Mouse (Mus musculus): ENCODE data around the gene Cuedc1. TPM values are rescaled to one million over a fixed set of nuclear protein-coding genes. Genes with fewer than 3 reads are reported as not detected.

The Cuedc1 gene
- polyA plus RNA-seq, 1 experiment: 21.9 TPM

- Histone ChIP-seq H3K9ac (ENCODE audit: low read depth, poor library complexity, severe bottlenecking) (peak overlapping the region; percentile 36; the same call in 1 of the 2 replicates), H3K36me3 (ENCODE audit: control insufficient read depth, insufficient read depth, low read length, poor library complexity, severe bottlenecking) (no peaks in the 10 kb centered on the region), H3K4me3 (ENCODE audit: low read depth, low read length) (no peak overlapping the region), H3K4me1 (ENCODE audit: control insufficient read depth, insufficient read depth, low read length) (peaks cover 11% of the 10 kb centered on the region), H3K9me3 (replicated peaks; ENCODE audit: control insufficient read depth, insufficient read depth, low read length, poor library complexity, severe bottlenecking) (no peaks in the 10 kb centered on the region), H3K27ac (ENCODE audit: insufficient read depth, low read length) (no peak overlapping the region), H3K27me3 (ENCODE audit: control insufficient read depth, insufficient read depth, low read length, poor library complexity, severe bottlenecking) (no peaks in the 10 kb centered on the region)
- TF ChIP-seq CTCF (IDR thresholded peaks at IDR 0.05; ENCODE audit: low read depth, low read length) (no peak), EP300 (IDR thresholded peaks at IDR 0.05; ENCODE audit: insufficient read depth, low read depth, low read length) (no peak), POLR2A (IDR thresholded peaks at IDR 0.05; ENCODE audit: insufficient read depth, low read length) (no peak)
These were observed 82.7 kb downstream of the Cuedc1 start for GRCm38 (mm10) chr11:88180467-88180958.

DNA sequence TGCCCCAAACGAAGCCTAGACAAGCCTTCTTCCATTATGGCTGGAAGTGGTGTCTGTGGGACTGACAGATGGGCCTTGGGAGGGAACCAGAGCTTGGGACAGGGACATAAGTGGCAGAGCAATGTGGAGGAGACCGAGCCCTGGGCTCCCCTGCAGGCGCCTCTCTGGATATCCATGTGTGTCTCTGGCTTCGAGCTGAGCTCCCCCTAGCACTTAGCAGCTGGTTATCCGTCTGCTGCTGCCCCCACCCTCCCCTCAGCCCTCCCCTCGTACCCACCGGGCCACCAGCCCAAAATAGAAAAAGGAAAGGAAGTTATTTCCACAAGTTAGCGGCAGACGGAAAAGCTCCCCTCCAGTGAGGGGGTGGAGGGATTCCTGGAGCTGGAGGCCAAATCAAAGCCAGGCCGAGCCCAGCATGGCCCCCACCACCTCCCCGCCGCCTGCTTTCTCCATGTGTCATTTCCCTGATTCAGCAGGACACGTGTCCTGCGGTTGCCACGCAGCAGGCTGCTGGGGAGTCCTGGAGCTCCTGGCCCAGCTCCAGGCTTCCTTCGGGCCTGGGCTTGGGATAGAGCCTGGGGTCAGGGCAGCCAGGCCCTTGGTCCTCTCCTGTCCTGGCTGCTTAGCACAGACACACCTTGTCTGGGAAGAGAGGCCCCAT, 83.2 kb downstream of the Cuedc1 start:
- H3K36me3 ChIP-seq (ENCODE audit: control insufficient read depth, insufficient read depth, low read length, poor library complexity, severe bottlenecking): no peaks in the 10 kb centered on the region
- TF ChIP-seq POLR2A (IDR thresholded peaks at IDR 0.05; ENCODE audit: insufficient read depth, low read length) (no peak), CTCF (IDR thresholded peaks at IDR 0.05; ENCODE audit: low read depth, low read length) (no peak), EP300 (IDR thresholded peaks at IDR 0.05; ENCODE audit: insufficient read depth, low read depth, low read length) (no peak)
- peak overlapping the region; percentile 36 for H3K9ac ChIP-seq (ENCODE audit: low read depth, poor library complexity, severe bottlenecking)
- H3K9me3 ChIP-seq (replicated peaks; ENCODE audit: control insufficient read depth, insufficient read depth, low read length, poor library complexity, severe bottlenecking): no peaks in the 10 kb centered on the region
- peaks cover 11% of the 10 kb centered on the region for H3K4me1 ChIP-seq (ENCODE audit: control insufficient read depth, insufficient read depth, low read length)
- no peak overlapping the region for H3K4me3 ChIP-seq (ENCODE audit: low read depth, low read length)
- H3K27ac ChIP-seq (ENCODE audit: insufficient read depth, low read length): no peak overlapping the region
- H3K27me3 ChIP-seq (ENCODE audit: control insufficient read depth, insufficient read depth, low read length, poor library complexity, severe bottlenecking): no peaks in the 10 kb centered on the region

GRCm38 (mm10) chr11:88184632-88185180, 86.8 kb downstream of the Cuedc1 start:
- H3K9ac ChIP-seq (ENCODE audit: low read depth, poor library complexity, severe bottlenecking): no peak overlapping the region
- no peak overlapping the region for H3K27ac ChIP-seq (ENCODE audit: insufficient read depth, low read length)
- no peak overlapping the region for H3K4me3 ChIP-seq (ENCODE audit: low read depth, low read length)
- TF ChIP-seq CTCF (IDR thresholded peaks at IDR 0.05; ENCODE audit: low read depth, low read length) (no peak), EP300 (IDR thresholded peaks at IDR 0.05; ENCODE audit: insufficient read depth, low read depth, low read length) (no peak), POLR2A (IDR thresholded peaks at IDR 0.05; ENCODE audit: insufficient read depth, low read length) (no peak)
- peaks cover 12% of the 10 kb centered on the region for H3K4me1 ChIP-seq (ENCODE audit: control insufficient read depth, insufficient read depth, low read length)
- H3K36me3 ChIP-seq (ENCODE audit: control insufficient read depth, insufficient read depth, low read length, poor library complexity, severe bottlenecking): no peaks in the 10 kb centered on the region
- no peaks in the 10 kb centered on the region for H3K9me3 ChIP-seq (replicated peaks; ENCODE audit: control insufficient read depth, insufficient read depth, low read length, poor library complexity, severe bottlenecking)
- H3K27me3 ChIP-seq (ENCODE audit: control insufficient read depth, insufficient read depth, low read length, poor library complexity, severe bottlenecking): no peaks in the 10 kb centered on the region

- TF ChIP-seq POLR2A (IDR thresholded peaks at IDR 0.05; ENCODE audit: insufficient read depth, low read length): no peak
- no peak for TF ChIP-seq CTCF (IDR thresholded peaks at IDR 0.05; ENCODE audit: low read depth, low read length)
- TF ChIP-seq EP300 (IDR thresholded peaks at IDR 0.05; ENCODE audit: insufficient read depth, low read depth, low read length): no peak
- H3K4me3 ChIP-seq (ENCODE audit: low read depth, low read length): no peak overlapping the region
- H3K4me1 ChIP-seq (ENCODE audit: control insufficient read depth, insufficient read depth, low read length): peaks cover 5% of the 10 kb centered on the region
- H3K9me3 ChIP-seq (replicated peaks; ENCODE audit: control insufficient read depth, insufficient read depth, low read length, poor library complexity, severe bottlenecking): no peaks in the 10 kb centered on the region
- H3K36me3 ChIP-seq (ENCODE audit: control insufficient read depth, insufficient read depth, low read length, poor library complexity, severe bottlenecking): no peaks in the 10 kb centered on the region
- no peak overlapping the region for H3K27ac ChIP-seq (ENCODE audit: insufficient read depth, low read length)
- peak overlapping the region; percentile 58; the same call in 1 of the 2 replicates for H3K9ac ChIP-seq (ENCODE audit: low read depth, poor library complexity, severe bottlenecking)
- H3K27me3 ChIP-seq (ENCODE audit: control insufficient read depth, insufficient read depth, low read length, poor library complexity, severe bottlenecking): no peaks in the 10 kb centered on the region
These were observed 88.5 kb downstream of the Cuedc1 start for GRCm38 (mm10) chr11:88186078-88186946.

DNA sequence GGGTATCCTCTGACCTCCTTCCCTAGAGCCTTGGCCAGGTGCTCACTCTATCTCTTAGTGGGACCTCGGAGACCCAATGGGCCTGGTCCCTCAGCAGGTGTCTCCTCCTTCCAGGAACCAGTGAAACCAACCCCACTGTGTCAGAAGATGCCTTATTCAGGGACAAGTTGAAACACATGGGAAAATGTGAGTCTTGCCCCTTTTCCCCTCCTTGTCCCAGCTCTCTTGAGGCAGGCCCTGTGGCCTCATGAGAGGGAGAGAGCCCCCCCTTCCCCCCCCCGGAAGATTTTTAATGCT, 89.0 kb downstream of the Cuedc1 start:
- no peaks in the 10 kb centered on the region for H3K9me3 ChIP-seq (replicated peaks; ENCODE audit: control insufficient read depth, insufficient read depth, low read length, poor library complexity, severe bottlenecking)
- no peak overlapping the region for H3K4me3 ChIP-seq (ENCODE audit: low read depth, low read length)
- no peaks in the 10 kb centered on the region for H3K27me3 ChIP-seq (ENCODE audit: control insufficient read depth, insufficient read depth, low read length, poor library complexity, severe bottlenecking)
- peak overlapping the region; percentile 58 for H3K9ac ChIP-seq (ENCODE audit: low read depth, poor library complexity, severe bottlenecking)
- H3K36me3 ChIP-seq (ENCODE audit: control insufficient read depth, insufficient read depth, low read length, poor library complexity, severe bottlenecking): no peaks in the 10 kb centered on the region
- no peak overlapping the region; the same call in 1 of the 2 replicates for H3K27ac ChIP-seq (ENCODE audit: insufficient read depth, low read length)
- peaks cover 4% of the 10 kb centered on the region for H3K4me1 ChIP-seq (ENCODE audit: control insufficient read depth, insufficient read depth, low read length)
- TF ChIP-seq EP300 (IDR thresholded peaks at IDR 0.05; ENCODE audit: insufficient read depth, low read depth, low read length) (no peak), CTCF (IDR thresholded peaks at IDR 0.05; ENCODE audit: low read depth, low read length) (no peak), POLR2A (IDR thresholded peaks at IDR 0.05; ENCODE audit: insufficient read depth, low read length) (no peak)
